Mouse (Mus musculus) heart, embryonic 15.5 days (tissue): ENCODE measurements around the gene Taf1c. TPM values are rescaled to one million over a fixed set of nuclear protein-coding genes. Genes with fewer than 3 reads are reported as not detected.

Source experiments
- ATAC-seq: fragments of 200-750 bp; cut with Nextera tagmentation; replicated peaks from 2 replicates; pipeline ENCODE4 v1.8.0; 2017; ENCODE audit warnings: low read depth, moderate TSS enrichment; ENCODE audit not compliant: insufficient number of reproducible peaks, insufficient read depth, low FRiP score
- H3K27ac ChIP-seq: fragments of 300-500 bp; sonication (generic); 2 replicates; pipeline ENCODE4 v1.5.1; 2015; ENCODE audit warnings: mild to moderate bottlenecking, inconsistent platforms
- H3K27me3 ChIP-seq: fragments of 300-500 bp; sonication (generic); 2 replicates; pipeline ENCODE4 v1.6.1; 2015; ENCODE audit warnings: inconsistent platforms
- H3K36me3 ChIP-seq: fragments of 300-500 bp; sonication (generic); 2 replicates; pipeline ENCODE4 v1.6.1; 2015; ENCODE audit warnings: mild to moderate bottlenecking, inconsistent platforms
- H3K4me1 ChIP-seq: fragments of 300-500 bp; sonication (generic); replicated peaks from 2 replicates; pipeline ENCODE4 v1.6.1; 2015; ENCODE audit warnings: inconsistent platforms
- H3K4me2 ChIP-seq: fragments of 300-500 bp; sonication (generic); 2 replicates; pipeline ENCODE4 v1.6.1; 2015; ENCODE audit warnings: inconsistent platforms, mild to moderate bottlenecking, moderate library complexity
- H3K4me3 ChIP-seq: fragments of 300-500 bp; sonication (generic); 2 replicates; pipeline ENCODE4 v1.5.1; 2015; ENCODE audit warnings: mild to moderate bottlenecking, inconsistent platforms
- H3K9ac ChIP-seq: fragments of 300-500 bp; sonication (generic); 2 replicates; pipeline ENCODE4 v1.6.1; 2015; ENCODE audit warnings: mild to moderate bottlenecking, inconsistent platforms
- H3K9me3 ChIP-seq: fragments of 300-500 bp; sonication (generic); replicated peaks from 2 replicates; pipeline ENCODE4 v1.6.1; 2016; ENCODE audit warnings: inconsistent platforms
- WGBS: fragments of 180-500 bp; shearing (Covaris S2); methylation state at CpG from one replicate; pipeline ENCODE4 v1.1.7; 2015; ENCODE audit warnings: mixed read lengths; 5-methylcytosine and 5-hydroxymethylcytosine counted together
- polyA plus RNA-seq: library from polyadenylated mRNA; unstranded; fragments of >200 nt; fragmentation: Nextera tagmentation; extraction: Ambion mirVana; gene quantifications from 2 replicates; pipeline ENCODE4 v1.2.1, GENCODE M21; 2015

The Taf1c gene
- 4.1 and 8.8 TPM in 2 replicates for polyA plus RNA-seq

DNA sequence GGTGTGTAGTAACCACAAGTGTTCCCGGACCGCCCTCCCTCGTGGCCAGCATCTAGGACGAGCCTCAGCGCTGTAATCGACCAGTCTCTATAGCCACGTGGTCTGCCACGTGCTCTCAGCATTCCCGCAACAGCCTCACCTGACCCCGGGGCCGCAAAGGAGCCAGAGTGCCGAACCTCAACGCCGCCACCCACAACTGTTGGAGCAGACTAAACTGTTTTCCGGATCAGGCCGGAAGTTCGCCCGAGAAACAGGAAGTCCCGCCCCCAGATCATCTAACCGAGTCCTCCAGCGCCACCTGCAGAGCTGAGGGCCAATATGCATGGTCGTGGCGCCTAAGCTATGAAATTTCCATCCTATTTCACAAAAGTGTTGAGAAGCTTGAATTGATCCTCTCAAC is at the start of gene Taf1c:
Gene Taf1c (minus strand): TSS at position 227 of the 400 bp plus-strand sequence.
- peak within 1 kb of the TSS; percentile 83 for H3K4me2 ChIP-seq
- H3K27me3 ChIP-seq = no peaks in the 10 kb centered on the region
- ATAC-seq = peak; percentile 68
- peaks cover 22% of the 10 kb centered on the region for H3K36me3 ChIP-seq
- H3K4me1 ChIP-seq = peaks cover 15% of the 10 kb centered on the region
- H3K9ac ChIP-seq = peak within 1 kb of the TSS; percentile 78
- peak within 1 kb of the TSS; percentile 86 for H3K4me3 ChIP-seq
- under 1% methylated on average over 23 of the region's 23 CpGs for WGBS
- peaks cover 5% of the 10 kb centered on the region; the same call in 1 of the 2 replicates for H3K9me3 ChIP-seq
- H3K27ac ChIP-seq = peak within 1 kb of the TSS; percentile 58

DNA sequence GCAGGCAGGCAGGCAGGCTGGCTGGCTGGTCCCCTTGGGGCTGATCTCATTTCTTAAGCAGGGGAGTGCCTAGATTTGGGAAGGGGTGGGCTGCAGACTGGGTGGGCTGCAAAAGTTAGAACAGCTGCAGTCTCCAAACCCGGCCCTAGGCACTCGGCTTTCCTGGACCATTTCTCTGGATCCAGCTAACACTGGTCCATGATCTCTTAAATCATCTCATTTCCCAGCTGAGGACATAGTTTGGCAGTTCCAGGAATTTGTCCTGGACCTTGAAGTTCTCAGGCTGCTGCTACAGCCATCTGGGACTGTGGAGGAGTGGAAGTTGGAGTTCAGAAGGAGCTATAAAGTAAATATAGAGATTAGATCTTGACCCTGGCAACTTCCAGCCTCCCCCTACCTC is 46.3 kb upstream of the Taf1c start:
- H3K27ac ChIP-seq = no peak overlapping the region
- no peaks in the 10 kb centered on the region; the same call in 1 of the 2 replicates for H3K9me3 ChIP-seq
- no peak for ATAC-seq
- no peak overlapping the region for H3K4me2 ChIP-seq
- no peaks in the 10 kb centered on the region for H3K27me3 ChIP-seq
- no peak overlapping the region for H3K9ac ChIP-seq
- no peak overlapping the region for H3K4me3 ChIP-seq
- H3K4me1 ChIP-seq = no peaks in the 10 kb centered on the region
- no peaks in the 10 kb centered on the region for H3K36me3 ChIP-seq
- 50% methylated on average over 2 of the region's 2 CpGs for WGBS

DNA sequence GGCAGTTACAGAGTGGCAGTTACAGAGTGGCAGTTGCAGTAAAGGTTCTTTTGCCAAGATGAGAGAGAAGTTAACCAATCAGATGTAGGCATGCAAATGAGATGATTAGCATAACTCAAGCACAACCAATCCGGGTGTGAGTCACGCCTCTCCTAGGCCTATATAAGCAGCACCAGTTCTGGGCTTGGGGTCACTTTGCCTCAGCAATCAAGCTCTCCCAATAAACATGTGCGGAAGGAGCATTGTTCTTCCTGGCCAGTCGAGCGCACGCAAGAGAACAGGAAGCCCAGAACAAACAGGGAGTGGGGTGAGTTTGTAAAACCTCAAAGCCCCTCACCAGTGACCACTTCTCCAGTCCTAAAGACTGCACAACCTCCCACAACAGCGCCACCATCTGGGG is 41.8 kb upstream of the Taf1c start:
- Histone ChIP-seq H3K27ac (no peak overlapping the region), H3K4me3 (no peak overlapping the region), H3K9ac (no peak overlapping the region), H3K27me3 (no peaks in the 10 kb centered on the region), H3K9me3 (no peaks in the 10 kb centered on the region; the same call in 1 of the 2 replicates), H3K36me3 (no peaks in the 10 kb centered on the region), H3K4me1 (no peaks in the 10 kb centered on the region), H3K4me2 (no peak overlapping the region)
- WGBS = 81% methylated on average over 7 of the region's 7 CpGs
- ATAC-seq = no peak

GRCm38 (mm10) chr8:119646197-119646596 is 41.2 kb upstream of the Taf1c start:
- Histone ChIP-seq H3K9ac (no peak overlapping the region), H3K4me2 (no peak overlapping the region), H3K4me3 (no peak overlapping the region), H3K4me1 (no peaks in the 10 kb centered on the region), H3K27ac (no peak overlapping the region), H3K27me3 (no peaks in the 10 kb centered on the region), H3K36me3 (no peaks in the 10 kb centered on the region), H3K9me3 (no peaks in the 10 kb centered on the region; the same call in 1 of the 2 replicates)
- 81% methylated on average over 3 of the region's 3 CpGs for WGBS
- no peak for ATAC-seq

DNA sequence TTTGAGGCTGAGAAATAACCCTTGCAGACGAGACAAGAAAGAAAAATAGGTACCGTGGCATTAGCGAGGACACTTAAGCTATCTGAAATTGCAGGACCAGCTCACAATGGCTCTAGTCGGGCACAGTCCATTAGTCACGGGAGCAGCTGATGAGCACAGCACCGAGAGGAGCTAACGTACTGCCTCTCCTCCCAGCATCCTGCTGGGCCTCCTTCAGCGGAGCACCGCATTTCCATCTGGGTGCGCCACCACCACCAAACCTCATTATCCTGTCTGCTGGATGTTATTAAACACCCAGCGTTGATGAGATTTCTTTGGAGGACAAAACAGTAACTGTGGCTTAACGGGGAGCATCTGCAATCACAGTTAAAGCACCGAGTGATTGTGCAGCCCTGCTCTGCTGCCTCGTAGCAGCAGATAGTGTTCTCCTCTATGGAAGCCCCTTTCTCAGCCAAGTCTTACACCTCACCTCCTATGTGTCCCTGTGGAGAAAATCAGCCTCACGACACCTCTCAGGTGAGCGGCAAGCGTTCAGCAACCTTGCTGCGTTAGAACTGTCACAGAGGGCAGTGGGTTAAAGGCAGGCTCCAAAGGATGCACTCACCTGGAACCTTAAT is 40.1 kb upstream of the Taf1c start:
- WGBS = 67% methylated on average over 18 of the region's 18 CpGs
- H3K9ac ChIP-seq = no peak overlapping the region
- H3K4me1 ChIP-seq = no peaks in the 10 kb centered on the region
- no peaks in the 10 kb centered on the region for H3K36me3 ChIP-seq
- no peak overlapping the region for H3K4me2 ChIP-seq
- no peak overlapping the region for H3K27ac ChIP-seq
- H3K4me3 ChIP-seq = no peak overlapping the region
- no peaks in the 10 kb centered on the region for H3K27me3 ChIP-seq
- ATAC-seq = no peak
- no peaks in the 10 kb centered on the region; the same call in 1 of the 2 replicates for H3K9me3 ChIP-seq

DNA sequence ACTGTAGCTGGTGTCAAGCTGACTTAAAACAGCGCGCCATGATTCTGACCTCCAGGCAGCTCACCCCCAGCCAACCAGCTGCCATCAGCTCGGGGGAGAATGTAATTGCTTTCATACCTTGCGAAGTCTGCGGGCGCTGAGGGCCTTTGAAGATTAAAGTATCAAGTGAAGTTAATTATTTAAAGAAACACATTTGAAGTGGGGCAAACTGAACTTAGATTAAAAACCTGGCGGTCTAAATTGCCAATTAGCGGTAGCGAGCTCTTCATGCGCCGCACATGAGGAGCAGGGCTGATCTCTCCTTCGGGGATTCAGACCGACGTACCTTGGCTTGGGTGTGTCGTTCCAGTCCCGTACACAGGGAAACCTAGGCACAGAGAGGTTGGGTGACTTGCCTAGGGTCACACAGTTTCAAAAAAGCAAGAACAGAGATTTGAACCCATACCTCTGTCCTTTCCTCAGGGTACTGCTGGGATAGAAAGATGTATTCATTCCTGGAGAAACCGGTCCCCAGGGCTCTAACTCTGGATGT is 39.5 kb upstream of the Taf1c start:
- Histone ChIP-seq H3K9me3 (no peaks in the 10 kb centered on the region; the same call in 1 of the 2 replicates), H3K4me1 (no peaks in the 10 kb centered on the region), H3K36me3 (no peaks in the 10 kb centered on the region), H3K4me2 (no peak overlapping the region), H3K9ac (no peak overlapping the region), H3K4me3 (no peak overlapping the region), H3K27ac (no peak overlapping the region), H3K27me3 (no peaks in the 10 kb centered on the region)
- no peak for ATAC-seq
- WGBS = 80% methylated on average over 17 of the region's 17 CpGs

DNA sequence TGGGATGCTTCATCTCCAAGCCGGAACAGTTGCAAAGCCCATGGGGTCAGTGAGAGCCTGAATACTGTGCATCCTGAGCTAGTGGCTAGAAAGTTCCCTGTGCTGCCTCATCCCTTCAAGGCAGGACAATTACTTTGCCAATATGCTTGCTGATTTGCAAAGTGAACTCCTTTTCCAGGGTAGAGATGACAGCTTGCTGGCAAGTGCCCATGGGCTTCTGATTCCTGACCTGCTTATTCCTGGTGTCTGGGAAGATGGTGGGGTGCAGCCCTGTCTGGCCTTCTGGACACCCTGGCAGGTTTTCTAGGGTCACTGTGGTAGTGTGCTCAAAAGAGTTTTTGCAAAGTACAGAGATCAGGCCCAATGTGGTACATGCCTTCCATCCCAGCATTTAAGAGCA is 37.9 kb upstream of the Taf1c start:
- Histone ChIP-seq H3K9me3 (no peaks in the 10 kb centered on the region; the same call in 1 of the 2 replicates), H3K27ac (no peak overlapping the region), H3K36me3 (no peaks in the 10 kb centered on the region), H3K9ac (no peak overlapping the region), H3K4me3 (no peak overlapping the region), H3K4me2 (no peak overlapping the region), H3K27me3 (no peaks in the 10 kb centered on the region), H3K4me1 (no peaks in the 10 kb centered on the region)
- WGBS = 81% methylated on average over 1 of the region's 1 CpGs
- no peak for ATAC-seq

DNA sequence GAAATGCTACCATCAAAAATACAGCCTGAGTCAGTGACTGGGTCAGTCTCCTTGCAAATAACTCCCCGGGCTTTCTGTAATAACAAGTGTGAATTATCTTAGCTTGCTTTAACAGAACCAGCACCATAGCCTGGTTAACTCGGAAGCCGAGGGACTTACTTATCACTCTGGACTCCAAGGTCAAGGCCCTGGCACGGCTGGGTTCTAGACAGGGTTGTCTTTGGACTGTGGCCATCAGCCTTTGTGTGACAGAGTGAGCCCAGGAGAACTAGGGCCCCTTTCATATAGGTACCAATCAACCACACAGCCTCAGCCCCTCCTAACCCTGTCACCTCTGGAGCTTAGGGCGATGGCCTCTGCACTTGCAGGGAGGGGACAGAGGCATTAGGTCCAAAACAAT is 36.0 kb upstream of the Taf1c start:
- 62% methylated on average over 5 of the region's 5 CpGs for WGBS
- H3K27me3 ChIP-seq = peaks cover 9% of the 10 kb centered on the region
- H3K9me3 ChIP-seq = no peaks in the 10 kb centered on the region
- H3K9ac ChIP-seq = no peak overlapping the region
- H3K4me2 ChIP-seq = no peak overlapping the region
- H3K27ac ChIP-seq = no peak overlapping the region
- H3K4me3 ChIP-seq = no peak overlapping the region
- no peaks in the 10 kb centered on the region for H3K4me1 ChIP-seq
- no peak for ATAC-seq
- H3K36me3 ChIP-seq = no peaks in the 10 kb centered on the region

GRCm38 (mm10) chr8:119639798-119640197 is 34.8 kb upstream of the Taf1c start:
- ATAC-seq = no peak

DNA sequence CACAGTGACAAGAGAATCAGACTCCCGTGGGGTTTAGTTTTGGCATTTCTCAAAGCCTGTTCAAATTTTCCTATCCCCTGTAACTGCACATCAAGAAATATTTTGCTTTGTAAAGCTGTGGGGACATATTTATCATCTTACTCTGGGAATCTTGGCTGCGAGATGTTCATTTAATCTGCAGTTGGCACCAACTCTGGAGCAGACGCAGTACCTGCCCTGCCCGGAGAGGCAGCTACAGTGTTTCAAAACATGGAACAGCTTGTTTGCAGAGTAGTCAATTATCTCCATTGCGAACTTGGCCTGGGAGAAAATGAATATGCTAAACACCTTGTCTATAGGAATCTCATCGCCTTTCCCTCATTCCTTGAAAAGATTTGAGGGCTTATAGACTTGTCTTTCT is 33.2 kb upstream of the Taf1c start:
- 75% methylated on average over 6 of the region's 6 CpGs for WGBS
- no peak overlapping the region for H3K4me2 ChIP-seq
- peaks cover 15% of the 10 kb centered on the region for H3K4me1 ChIP-seq
- no peak for ATAC-seq
- no peaks in the 10 kb centered on the region for H3K36me3 ChIP-seq
- no peak overlapping the region for H3K9ac ChIP-seq
- H3K4me3 ChIP-seq = no peak overlapping the region
- H3K27me3 ChIP-seq = peaks cover 31% of the 10 kb centered on the region
- no peak overlapping the region for H3K27ac ChIP-seq
- H3K9me3 ChIP-seq = no peaks in the 10 kb centered on the region

More at GRCm38 (mm10) chr8:119639798-119640197, 34.8 kb upstream of the Taf1c start:
- WGBS = 70% methylated on average over 7 of the region's 7 CpGs
- H3K4me1 ChIP-seq = peaks cover 11% of the 10 kb centered on the region
- H3K27me3 ChIP-seq = peaks cover 16% of the 10 kb centered on the region
- H3K27ac ChIP-seq = no peak overlapping the region
- H3K9ac ChIP-seq = no peak overlapping the region
- H3K36me3 ChIP-seq = no peaks in the 10 kb centered on the region
- H3K4me2 ChIP-seq = no peak overlapping the region
- H3K9me3 ChIP-seq = no peaks in the 10 kb centered on the region
- no peak overlapping the region for H3K4me3 ChIP-seq

GRCm38 (mm10) chr8:119637381-119637780 is 32.4 kb upstream of the Taf1c start:
- H3K9ac ChIP-seq = no peak overlapping the region
- H3K27ac ChIP-seq = no peak overlapping the region
- 88% methylated on average over 4 of the region's 4 CpGs for WGBS
- H3K27me3 ChIP-seq = peaks cover 40% of the 10 kb centered on the region
- H3K9me3 ChIP-seq = no peaks in the 10 kb centered on the region
- no peak overlapping the region for H3K4me3 ChIP-seq
- no peaks in the 10 kb centered on the region for H3K36me3 ChIP-seq
- ATAC-seq = no peak
- H3K4me1 ChIP-seq = peaks cover 15% of the 10 kb centered on the region
- H3K4me2 ChIP-seq = no peak overlapping the region

DNA sequence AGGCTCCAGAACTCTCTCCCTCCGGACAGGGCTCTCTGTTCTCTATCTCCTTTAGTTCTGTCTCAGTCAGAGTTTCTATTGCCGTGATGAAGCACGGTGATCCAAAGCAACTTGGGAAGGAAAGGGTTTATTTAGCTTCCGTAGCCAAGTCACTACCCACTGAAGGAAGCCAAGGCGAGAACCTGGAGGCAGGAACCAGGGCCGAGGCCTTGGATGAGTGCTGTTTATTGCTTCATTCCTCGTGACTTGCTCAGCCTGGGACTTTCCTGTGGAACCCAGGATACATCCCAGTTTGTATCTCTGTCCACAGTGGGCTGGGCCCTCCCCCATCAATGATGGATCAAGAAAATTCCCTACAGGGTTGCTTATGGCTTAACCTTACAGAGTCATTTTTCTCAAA is 31.7 kb upstream of the Taf1c start:
- H3K4me1 ChIP-seq = peaks cover 15% of the 10 kb centered on the region
- H3K9ac ChIP-seq = no peak overlapping the region
- peaks cover 44% of the 10 kb centered on the region for H3K27me3 ChIP-seq
- ATAC-seq = no peak
- WGBS = 54% methylated on average over 7 of the region's 7 CpGs
- H3K36me3 ChIP-seq = no peaks in the 10 kb centered on the region
- H3K4me3 ChIP-seq = no peak overlapping the region
- no peaks in the 10 kb centered on the region for H3K9me3 ChIP-seq
- no peak overlapping the region for H3K27ac ChIP-seq
- no peak overlapping the region for H3K4me2 ChIP-seq
